Mouse (Mus musculus): ENCODE results near the gene Trappc3.

DNA sequence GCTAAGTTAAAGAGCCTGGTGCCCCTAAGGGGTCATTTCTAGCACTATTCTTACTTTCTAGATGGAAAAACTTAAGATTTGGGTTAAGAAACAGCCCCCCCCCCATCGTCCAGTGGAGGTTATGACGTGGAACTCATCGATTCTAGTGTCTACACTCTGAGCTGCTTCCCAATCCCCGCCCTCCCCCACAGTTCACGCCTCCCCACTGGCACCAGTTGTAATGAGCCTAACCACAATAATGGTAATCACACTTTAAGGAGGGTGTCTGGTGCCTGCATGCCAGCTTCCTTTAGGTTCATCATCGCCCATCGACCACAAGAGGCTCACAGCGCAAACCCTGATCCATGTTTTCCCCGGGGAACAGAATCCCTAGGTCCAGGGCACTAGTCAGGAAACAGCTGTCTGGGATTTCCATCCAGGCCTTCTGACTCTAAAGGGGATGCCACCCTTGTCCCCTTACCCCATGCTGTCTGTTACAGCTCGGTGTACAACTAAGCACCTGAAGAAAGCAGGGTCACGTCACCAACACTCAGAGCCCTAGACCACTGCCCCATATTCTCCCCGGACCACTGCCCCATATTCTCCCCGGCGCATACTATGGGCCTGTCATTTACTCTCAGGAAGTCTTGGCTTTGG is 8.4 kb upstream of the Trappc3 start:
- no peak for TF ChIP-seq FLI1 (IDR thresholded peaks at IDR 0.05; ENCODE audit: low read length)
- TF ChIP-seq GATA1 (IDR thresholded peaks at IDR 0.05; ENCODE audit: borderline replicate concordance, low read length) = no peak

Data from megakaryocyte, embryonic 14.5 days (primary cell).